Mouse (Mus musculus) hindbrain, embryonic 11.5 days (tissue): ENCODE results near the gene Ube2f. TPM values are rescaled to one million over a fixed set of nuclear protein-coding genes. Genes with fewer than 3 reads are reported as not detected.

ENCODE experiments used
- ATAC-seq: fragments of 200-750 bp; cut with Nextera tagmentation; 2 replicates; pipeline ENCODE4 v1.8.0; 2017; ENCODE audit warnings: mild to moderate bottlenecking, moderate TSS enrichment, moderate library complexity; ENCODE audit not compliant: low FRiP score
- DNase-seq: peaks from one replicate; pipeline ENCODE4 v3.0.0-alpha.2; 2015; ENCODE audit warnings: low spot score
- H3K27ac ChIP-seq: fragments of 300-500 bp; sonication (generic); 2 replicates; pipeline ENCODE4 v1.5.1; 2014; ENCODE audit warnings: mild to moderate bottlenecking, low read depth, low read length
- H3K27me3 ChIP-seq: fragments of 300-500 bp; sonication (generic); 2 replicates; pipeline ENCODE4 v1.6.1; 2014; ENCODE audit warnings: mild to moderate bottlenecking, low read length, moderate library complexity, mixed read lengths; ENCODE audit not compliant: control insufficient read depth, insufficient read depth
- H3K36me3 ChIP-seq: fragments of 300-500 bp; sonication (generic); 2 replicates; pipeline ENCODE4 v1.6.1; 2014; ENCODE audit warnings: mild to moderate bottlenecking, low read length, moderate library complexity, mixed read lengths; ENCODE audit not compliant: control insufficient read depth, insufficient read depth
- H3K4me1 ChIP-seq: fragments of 300-500 bp; sonication (generic); replicated peaks from 2 replicates; pipeline ENCODE4 v1.6.1; 2014; ENCODE audit warnings: low read length, mixed read lengths; ENCODE audit not compliant: control insufficient read depth, insufficient read depth
- H3K4me2 ChIP-seq: fragments of 300-500 bp; sonication (generic); replicated peaks from 2 replicates; pipeline ENCODE4 v1.6.1; 2014; ENCODE audit warnings: mild to moderate bottlenecking, low read depth, low read length
- H3K4me3 ChIP-seq: fragments of 300-500 bp; sonication (generic); 2 replicates; pipeline ENCODE4 v1.5.1; 2014; ENCODE audit warnings: low read depth, low read length
- H3K9ac ChIP-seq: fragments of 300-500 bp; sonication (generic); 2 replicates; pipeline ENCODE4 v1.6.1; 2014; ENCODE audit warnings: low read depth, low read length
- H3K9me3 ChIP-seq: fragments of 300-500 bp; sonication (generic); 2 replicates; pipeline ENCODE4 v1.6.1; 2016; ENCODE audit warnings: low read length; ENCODE audit not compliant: control insufficient read depth
- whole genome bisulfite sequencing: fragments of 180-500 bp; shearing (Covaris S2); extraction: QIAGEN DNeasy Blood & Tissue Kit; methylation state at CpG from one replicate; pipeline ENCODE4 v1.1.7; 2014; 5-methylcytosine and 5-hydroxymethylcytosine counted together
- polyA plus RNA-seq: library from polyadenylated mRNA; unstranded; fragments of >200 nt; fragmentation: Nextera tagmentation; extraction: Ambion mirVana; gene quantifications from 2 replicates; pipeline ENCODE4 v1.2.1, GENCODE M21; 2014

Gene Ube2f
- polyA plus RNA-seq, 1 experiment from 2014 or later, result 95.2 TPM

DNA sequence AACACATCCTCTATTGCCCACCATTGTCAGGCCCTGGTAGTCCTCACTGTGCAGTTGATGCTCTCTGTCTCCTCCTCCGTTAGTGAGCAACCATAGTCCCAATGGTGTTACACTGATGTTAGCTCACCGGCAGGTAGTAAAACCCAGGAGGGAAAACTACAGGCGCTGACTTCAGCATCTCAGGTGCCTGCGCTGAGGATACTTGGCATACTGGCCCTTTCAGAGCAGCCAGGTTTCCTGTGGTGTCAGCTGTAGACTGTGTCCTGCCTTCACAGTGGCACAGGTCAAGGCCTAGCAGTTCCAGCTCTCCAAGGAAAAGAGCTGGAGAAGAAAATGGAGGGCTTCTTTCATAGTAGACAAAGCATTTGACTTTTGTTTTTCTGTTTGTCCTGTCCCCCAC, 26.5 kb downstream of the Ube2f start:
- Histone ChIP-seq H3K9me3 (no peaks in the 10 kb centered on the region), H3K9ac (no peak overlapping the region), H3K4me1 (no peaks in the 10 kb centered on the region), H3K4me3 (no peak overlapping the region), H3K4me2 (no peak overlapping the region), H3K27ac (no peak overlapping the region), H3K27me3 (no peaks in the 10 kb centered on the region), H3K36me3 (no peaks in the 10 kb centered on the region)
- ATAC-seq, result no peak
- DNase-seq, result no peak
- WGBS, result 94% methylated on average over 4 of the region's 4 CpGs

DNA sequence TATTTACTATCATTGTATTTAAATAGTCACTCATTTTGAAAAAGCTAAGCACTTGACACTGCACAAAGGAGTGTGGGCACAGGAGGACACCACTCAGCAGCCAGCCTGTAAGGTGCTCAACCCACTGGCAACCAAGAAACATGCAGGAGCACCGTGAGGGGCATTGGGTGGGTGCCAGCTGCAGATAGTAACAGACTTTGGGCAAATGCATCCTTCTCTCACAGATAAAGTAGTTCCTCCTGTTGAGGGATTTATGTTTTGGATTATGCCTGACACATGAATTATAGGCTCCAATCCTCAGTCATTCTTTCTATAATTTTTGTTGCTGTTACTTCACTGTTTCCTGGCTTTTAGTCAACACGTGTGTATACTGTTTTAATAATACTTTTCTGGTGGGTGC, 27.4 kb downstream of the Ube2f start:
- WGBS, result 99% methylated on average over 2 of the region's 2 CpGs
- ATAC-seq, result no peak
- DNase-seq, result no peak
- Histone ChIP-seq H3K9ac (no peak overlapping the region), H3K4me2 (no peak overlapping the region), H3K4me3 (no peak overlapping the region), H3K27ac (no peak overlapping the region), H3K4me1 (no peaks in the 10 kb centered on the region), H3K9me3 (no peaks in the 10 kb centered on the region), H3K36me3 (no peaks in the 10 kb centered on the region), H3K27me3 (no peaks in the 10 kb centered on the region)

DNA sequence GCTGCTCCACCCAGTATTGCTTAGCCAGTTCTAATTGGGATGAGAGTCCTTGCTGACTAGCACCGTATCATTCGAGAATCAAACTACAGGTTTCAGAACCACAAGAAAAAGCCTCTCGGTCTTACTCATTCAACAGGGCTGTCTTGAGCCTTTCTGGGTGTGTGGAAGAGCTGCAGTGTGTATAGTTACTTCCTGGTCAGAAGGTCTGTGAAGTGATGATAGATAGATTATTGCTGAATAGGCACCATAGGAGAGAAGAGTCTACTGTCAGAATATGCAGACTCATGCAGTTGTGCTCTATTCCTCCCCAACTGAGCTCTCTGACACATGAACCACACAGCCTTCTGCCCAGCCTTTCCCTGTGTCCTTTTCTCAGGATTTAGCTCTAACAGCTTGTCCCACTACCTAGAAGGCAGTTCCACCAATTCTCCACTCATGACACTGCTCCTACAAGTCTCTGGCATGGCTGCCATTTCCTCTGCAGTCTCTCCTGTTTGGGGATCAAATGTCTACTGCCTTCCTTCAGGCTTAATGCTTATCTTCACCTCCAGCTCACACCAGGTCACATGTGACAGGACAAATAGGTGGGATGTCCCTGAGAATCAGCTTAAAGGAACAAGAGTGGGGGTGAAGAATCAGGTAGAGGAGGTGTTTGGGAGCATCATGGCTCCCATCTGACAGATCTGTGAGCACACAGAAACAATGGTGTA, 28.5 kb downstream of the Ube2f start:
- H3K9me3 ChIP-seq, result no peaks in the 10 kb centered on the region
- 94% methylated on average over 3 of the region's 3 CpGs for WGBS
- DNase-seq (no peak), ATAC-seq (no peak)
- no peak overlapping the region for H3K4me3 ChIP-seq
- H3K9ac ChIP-seq, result no peak overlapping the region
- no peaks in the 10 kb centered on the region for H3K4me1 ChIP-seq
- no peaks in the 10 kb centered on the region for H3K36me3 ChIP-seq
- no peaks in the 10 kb centered on the region for H3K27me3 ChIP-seq
- H3K27ac ChIP-seq, result no peak overlapping the region
- H3K4me2 ChIP-seq, result no peak overlapping the region

DNA sequence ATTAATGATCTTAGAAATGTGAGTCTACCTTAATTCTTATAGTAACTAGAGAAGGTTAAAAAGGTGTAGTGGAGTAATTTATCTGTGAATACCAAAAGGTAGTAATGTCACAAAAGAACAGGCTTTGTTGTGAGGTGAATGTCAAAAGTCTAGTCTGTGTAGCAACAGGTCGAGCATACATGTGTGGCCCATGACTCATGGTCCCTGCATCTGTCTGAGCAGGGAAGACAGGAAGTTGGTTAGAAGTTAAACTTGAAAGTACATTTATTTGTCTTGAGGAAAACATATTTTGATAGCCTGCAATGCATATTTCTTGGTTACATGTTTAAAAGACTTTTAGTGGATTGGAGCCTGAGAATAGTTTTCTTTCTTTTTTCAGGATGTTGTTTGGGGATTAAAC, 29.0 kb downstream of the Ube2f start:
- Histone ChIP-seq H3K27me3 (no peaks in the 10 kb centered on the region), H3K4me3 (no peak overlapping the region), H3K4me2 (no peak overlapping the region), H3K4me1 (no peaks in the 10 kb centered on the region), H3K9me3 (no peaks in the 10 kb centered on the region), H3K9ac (no peak overlapping the region), H3K27ac (no peak overlapping the region), H3K36me3 (no peaks in the 10 kb centered on the region)
- DNase-seq (no peak), ATAC-seq (no peak)
- WGBS, result 89% methylated on average over 1 of the region's 1 CpGs

DNA sequence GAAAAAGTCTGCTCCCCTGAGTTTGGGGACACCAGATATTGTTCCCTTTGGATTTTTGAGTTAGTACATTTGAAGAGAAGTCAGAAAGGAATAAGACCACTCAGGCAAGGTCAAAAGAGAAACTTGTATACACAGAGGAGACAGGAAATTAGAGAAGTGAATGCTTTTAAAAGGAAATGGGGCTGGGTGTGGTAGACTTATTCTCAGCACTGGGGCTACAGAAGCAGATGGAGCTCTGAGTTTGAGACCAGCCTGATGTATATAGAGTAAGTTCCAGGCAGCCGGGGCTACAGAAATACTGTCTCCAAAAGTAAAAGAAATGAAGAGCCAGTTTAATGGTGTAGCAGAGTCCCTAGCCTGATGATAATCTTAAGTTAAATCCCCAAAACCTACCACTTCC, 32.5 kb downstream of the Ube2f start:
- no peak overlapping the region for H3K27ac ChIP-seq
- no peak overlapping the region for H3K4me2 ChIP-seq
- 0 out of 2 replicates have a peak, but pooled peaks cover 2% of the 10 kb centered on the region for H3K36me3 ChIP-seq
- no peak overlapping the region for H3K9ac ChIP-seq
- no peaks in the 10 kb centered on the region for H3K27me3 ChIP-seq
- no peaks in the 10 kb centered on the region for H3K4me1 ChIP-seq
- 96% methylated on average over 1 of the region's 1 CpGs for WGBS
- ATAC-seq (no peak), DNase-seq (no peak)
- H3K9me3 ChIP-seq, result no peaks in the 10 kb centered on the region
- no peak overlapping the region for H3K4me3 ChIP-seq

DNA sequence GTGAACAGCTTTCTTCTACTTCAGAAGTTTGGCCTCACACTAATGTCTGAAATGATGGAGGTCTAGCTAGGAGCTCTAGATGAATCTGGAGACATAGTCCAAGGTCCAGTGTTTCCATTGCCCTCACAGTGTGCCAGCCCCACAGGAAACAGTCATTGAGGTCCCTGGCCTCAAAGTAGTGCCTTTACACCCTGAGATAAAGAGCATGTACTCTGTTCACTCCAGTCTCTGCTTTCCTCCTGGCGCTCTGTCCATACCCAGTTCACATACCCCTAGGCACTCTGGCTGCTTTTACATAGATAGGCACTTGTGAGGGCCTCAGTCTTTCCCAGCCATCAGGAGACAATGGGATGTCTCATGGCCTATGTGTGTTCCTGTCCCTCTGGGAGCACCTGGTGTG, 39.3 kb downstream of the Ube2f start:
- WGBS, result 97% methylated on average over 1 of the region's 1 CpGs
- Histone ChIP-seq H3K4me2 (no peak overlapping the region), H3K4me3 (no peak overlapping the region), H3K27ac (no peak overlapping the region), H3K36me3 (0 out of 2 replicates have a peak, but pooled peaks cover 2% of the 10 kb centered on the region), H3K27me3 (no peaks in the 10 kb centered on the region), H3K4me1 (no peaks in the 10 kb centered on the region), H3K9me3 (no peaks in the 10 kb centered on the region), H3K9ac (no peak overlapping the region)
- ATAC-seq (no peak), DNase-seq (no peak)

DNA sequence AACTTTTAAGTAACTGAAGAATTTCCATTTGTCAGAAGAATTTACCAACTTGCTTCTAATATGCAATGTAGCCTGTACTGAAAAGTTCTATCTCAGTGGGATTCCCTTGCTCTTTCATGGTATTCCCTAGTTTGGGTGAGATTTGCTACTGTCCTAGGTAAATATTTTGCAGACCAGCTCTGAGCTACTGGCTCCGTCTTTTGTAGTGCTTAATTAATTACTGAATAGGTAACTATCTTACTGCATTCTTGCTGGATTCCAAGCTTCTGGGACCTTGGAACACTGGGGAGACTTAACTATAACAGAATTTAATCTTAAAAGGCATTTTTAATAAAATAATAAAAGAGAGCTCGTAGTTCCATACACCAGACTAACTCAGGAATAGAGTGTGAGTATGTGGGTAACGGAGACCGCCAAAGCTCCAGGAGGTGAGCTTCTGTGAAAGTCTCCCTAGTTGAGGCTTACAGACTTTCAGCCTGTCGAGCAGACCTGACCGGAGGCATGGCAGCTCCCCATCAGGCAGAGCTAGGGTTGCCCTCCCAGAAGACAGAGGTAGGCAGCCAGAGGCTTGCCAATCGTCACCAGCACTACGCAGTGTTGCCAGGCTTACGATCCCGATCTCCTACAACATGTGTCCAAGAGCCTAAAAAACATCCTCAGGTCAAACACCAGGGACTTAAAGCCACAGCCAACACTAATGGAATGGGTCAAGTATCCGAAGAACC, 42.2 kb downstream of the Ube2f start:
- Histone ChIP-seq H3K4me1 (no peaks in the 10 kb centered on the region), H3K9me3 (no peaks in the 10 kb centered on the region), H3K27me3 (no peaks in the 10 kb centered on the region), H3K27ac (no peak overlapping the region), H3K4me3 (no peak overlapping the region), H3K36me3 (no peaks in the 10 kb centered on the region), H3K9ac (no peak overlapping the region), H3K4me2 (no peak overlapping the region)
- ATAC-seq, result no peak
- 92% methylated on average over 11 of the region's 11 CpGs for whole genome bisulfite sequencing
- no peak for DNase-seq

DNA sequence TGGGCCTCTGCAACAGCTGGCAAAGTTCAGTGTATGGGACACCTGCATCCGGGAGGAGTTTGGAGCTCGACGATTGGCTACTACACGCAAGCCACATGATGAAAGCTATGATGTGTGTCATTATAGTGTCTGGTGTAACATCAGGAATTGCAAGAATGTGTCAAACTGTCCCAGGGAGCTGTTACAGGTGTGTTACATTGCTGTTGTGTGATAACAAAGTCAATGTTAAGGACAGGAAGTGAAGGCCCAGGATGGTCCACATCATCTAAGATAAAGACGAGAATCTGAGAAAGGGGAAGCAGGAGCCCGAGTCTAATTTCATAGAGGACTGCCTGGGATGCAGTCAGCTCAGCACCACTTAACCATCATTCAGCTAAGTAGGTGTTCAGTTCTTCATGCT, 45.4 kb downstream of the Ube2f start:
- no peak overlapping the region for H3K9ac ChIP-seq

More for the DNA sequence above, 45.4 kb downstream of the Ube2f start:
- 93% methylated on average over 6 of the region's 6 CpGs for WGBS
- no peak overlapping the region for H3K4me2 ChIP-seq
- ATAC-seq, result no peak
- H3K9me3 ChIP-seq, result no peaks in the 10 kb centered on the region
- no peaks in the 10 kb centered on the region for H3K27me3 ChIP-seq
- no peaks in the 10 kb centered on the region; the same call in 1 of the 2 replicates for H3K4me1 ChIP-seq
- H3K36me3 ChIP-seq, result no peaks in the 10 kb centered on the region
- no peak overlapping the region for H3K4me3 ChIP-seq
- no peak overlapping the region for H3K27ac ChIP-seq
- no peak for DNase-seq
